22 mouse cellular contexts compared by ENCODE assay signal in the genomic region with DNA sequence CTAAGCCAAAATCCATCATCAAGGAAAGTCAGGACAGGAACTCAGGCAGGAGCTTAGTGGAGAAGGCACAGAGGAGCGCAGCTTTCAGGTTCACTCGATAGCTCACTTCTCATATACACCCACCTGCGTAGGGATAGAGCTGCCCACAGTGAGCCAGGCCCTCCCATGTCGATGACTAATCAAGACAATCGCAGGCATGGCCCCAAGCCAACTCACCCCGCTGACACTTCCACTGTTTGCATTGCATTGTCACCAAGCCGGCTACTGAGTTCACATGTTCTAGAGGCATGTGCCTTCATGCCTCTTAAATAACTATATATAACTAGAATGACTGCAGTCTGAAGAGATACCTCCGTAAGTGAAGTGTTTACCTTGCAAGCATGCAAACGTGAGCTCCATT.
"Had no signal": no experiment of that assay in that cellular context is flagged by ENCODE, and none has a peak within 500 bp of the region (broad histone marks: within the 10 kb centered on the region; RNA-seq: fewer than 3 reads in every experiment).

No protein-coding gene starts in this region.

- H3K9ac ChIP-seq: limb, embryonic 12.5 days; limb, embryonic 15.5 days; liver, embryonic 14.5 days; liver, postnatal 0 days; midbrain, embryonic 13.5 days; neural tube, embryonic 13.5 days had no signal

- H3K9me3 ChIP-seq: limb, embryonic 12.5 days; limb, embryonic 15.5 days; megakaryocyte, embryonic 14.5 days; midbrain, embryonic 10.5 days; midbrain, embryonic 13.5 days; neural tube, embryonic 13.5 days had no signal

- H3K27ac ChIP-seq: limb, embryonic 12.5 days; limb, embryonic 15.5 days; liver, embryonic 14.5 days; midbrain, embryonic 10.5 days; midbrain, embryonic 13.5 days; neural tube, embryonic 13.5 days had no signal

- H3K36me3 ChIP-seq: limb, embryonic 12.5 days; limb, embryonic 15.5 days; midbrain, embryonic 10.5 days; midbrain, embryonic 13.5 days; neural tube, embryonic 13.5 days had no signal

- ATAC-seq: intestine, embryonic 16.5 days; liver, postnatal 0 days; midbrain, embryonic 13.5 days; midbrain, embryonic 16.5 days had no signal

- H3K4me3 ChIP-seq: limb, embryonic 12.5 days; limb, embryonic 15.5 days; megakaryocyte, embryonic 14.5 days; midbrain, embryonic 10.5 days; midbrain, embryonic 13.5 days; myocyte; neural tube, embryonic 13.5 days had no signal

- H3K27me3 ChIP-seq: megakaryocyte, embryonic 14.5 days; midbrain, embryonic 13.5 days; neural tube, embryonic 13.5 days had no signal

- H3K4me2 ChIP-seq: limb, embryonic 12.5 days; limb, embryonic 15.5 days; liver, embryonic 11.5 days; midbrain, embryonic 13.5 days; neural tube, embryonic 13.5 days had no signal

- H3K4me1 ChIP-seq: limb, embryonic 12.5 days; limb, embryonic 15.5 days; megakaryocyte, embryonic 14.5 days; midbrain, embryonic 10.5 days; midbrain, embryonic 13.5 days had no signal

- DNase-seq: kidney, adult 18-20 months; kidney, adult 9 months; kidney, postnatal 14 days; kidney, postnatal 4 days; left cerebral cortex, postnatal 4 days; liver, postnatal 0 days; retina, postnatal 1 day; right cerebral cortex, postnatal 25 days; spleen, adult 18-20 months; thymus, adult 18-20 months; thymus, postnatal 36 days had no signal
